Mouse (Mus musculus) bone marrow macrophage, adult 2 months (primary cell): ENCODE data around the gene Cul9. TPM values are rescaled to one million over a fixed set of nuclear protein-coding genes. Genes with fewer than 3 reads are reported as not detected.
"Not testable (repeated sequence)": the region's sequence is repeated elsewhere in the genome, so short reads cannot be mapped to it uniquely, and the experiment has no call there.

Experiments used
- H3K27ac ChIP-seq: 2 replicates; pipeline ENCODE4 v1.5.1; 2012; ENCODE audit warnings: low read depth, low read length; ENCODE audit not compliant: insufficient read depth
- H3K4me1 ChIP-seq: 2 replicates; pipeline ENCODE4 v1.6.1; 2012; ENCODE audit warnings: low read length; ENCODE audit not compliant: control insufficient read depth, insufficient read depth
- H3K4me3 ChIP-seq: 2 replicates; pipeline ENCODE4 v1.5.1; 2012; ENCODE audit warnings: mild to moderate bottlenecking, low read length, moderate library complexity; ENCODE audit not compliant: insufficient read depth
- CTCF ChIP-seq: IDR thresholded peaks from 2 replicates; pipeline ENCODE4 v1.5.1; 2012; ENCODE audit warnings: low read depth, mild to moderate bottlenecking, low read length, moderate library complexity
- POLR2A ChIP-seq: IDR thresholded peaks from 2 replicates; pipeline ENCODE4 v1.6.1; 2012; ENCODE audit warnings: mild to moderate bottlenecking, low read depth, low read length, borderline replicate concordance
- polyA plus RNA-seq: library from polyadenylated mRNA; stranded (reverse); fragments of >200 nt; gene quantifications from 2 replicates; pipeline ENCODE4 v1.2.4, GENCODE M21; 2012; ENCODE audit not compliant: missing spikeins, insufficient read depth, insufficient read length

Gene Cul9
- polyA plus RNA-seq, 1 experiment = 27.7 TPM

DNA sequence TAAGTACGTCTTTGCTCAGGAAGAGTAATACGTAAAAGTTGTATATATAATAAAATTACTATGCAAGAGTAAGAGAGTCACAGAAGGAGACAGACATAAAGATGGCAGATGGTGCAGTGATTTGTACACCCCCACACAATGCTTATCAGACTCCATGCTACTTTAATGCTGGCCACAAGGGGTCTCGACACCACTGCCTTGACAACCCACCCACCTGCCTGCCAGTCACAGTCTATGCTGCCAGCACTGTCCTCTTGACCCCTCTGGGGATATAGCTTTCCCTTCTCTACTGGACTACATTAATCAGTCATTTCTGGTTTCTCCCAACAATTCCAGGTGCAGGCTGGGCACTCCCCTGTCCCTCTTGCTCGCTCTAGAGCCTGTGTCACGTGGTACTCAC, 32.5 kb upstream of the Cul9 start:
- TF ChIP-seq CTCF (no peak), POLR2A (no peak)
- H3K4me3 ChIP-seq = no peak overlapping the region
- no peak overlapping the region for H3K27ac ChIP-seq
- no peaks in the 10 kb centered on the region for H3K4me1 ChIP-seq

DNA sequence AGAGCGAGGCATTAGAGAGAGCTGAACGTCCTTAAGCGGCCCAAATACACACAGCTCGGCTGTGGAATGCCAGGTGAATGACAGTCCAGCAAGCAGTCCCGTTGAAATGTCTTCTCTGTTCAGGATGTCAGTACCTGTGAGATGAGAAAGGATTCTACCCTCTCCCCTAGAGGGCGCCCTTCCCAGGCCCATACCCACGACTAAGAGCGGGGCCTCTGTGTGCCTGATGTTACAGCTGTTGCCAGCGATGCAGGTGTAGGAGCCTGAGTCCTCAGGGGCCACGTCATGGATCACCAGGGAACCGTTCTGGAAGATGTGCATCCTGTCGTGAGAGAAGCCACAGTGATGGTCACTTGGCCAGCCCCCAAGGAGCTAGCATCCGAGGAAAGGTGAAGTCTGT, 29.9 kb upstream of the Cul9 start:
- no peak overlapping the region for H3K4me3 ChIP-seq
- TF ChIP-seq CTCF (peak; percentile 57), POLR2A (no peak)
- no peaks in the 10 kb centered on the region for H3K4me1 ChIP-seq
- H3K27ac ChIP-seq = no peak overlapping the region

DNA sequence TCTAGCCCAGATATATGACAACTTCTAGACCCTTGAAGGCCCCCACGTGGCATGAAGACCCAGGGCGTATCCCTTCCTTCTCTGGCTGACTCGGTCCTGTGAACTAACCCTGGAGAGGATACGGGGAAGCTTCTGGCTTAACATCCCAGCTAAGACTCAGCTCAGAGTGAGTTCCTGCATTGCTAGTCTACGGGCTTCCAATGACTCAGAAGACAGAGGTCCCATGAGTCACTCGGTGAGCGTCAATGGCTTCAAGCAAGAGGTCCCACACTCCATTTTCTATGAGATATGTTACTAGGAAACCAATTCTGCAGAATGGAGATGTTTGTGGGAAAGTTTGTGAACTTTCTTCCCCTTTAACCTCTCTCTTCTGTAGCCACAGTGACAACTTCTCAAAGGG, 28.3 kb upstream of the Cul9 start:
- Histone ChIP-seq H3K4me3 (no peak overlapping the region), H3K4me1 (no peaks in the 10 kb centered on the region), H3K27ac (no peak overlapping the region)
- TF ChIP-seq CTCF = no peak
- TF ChIP-seq POLR2A = no peak

DNA sequence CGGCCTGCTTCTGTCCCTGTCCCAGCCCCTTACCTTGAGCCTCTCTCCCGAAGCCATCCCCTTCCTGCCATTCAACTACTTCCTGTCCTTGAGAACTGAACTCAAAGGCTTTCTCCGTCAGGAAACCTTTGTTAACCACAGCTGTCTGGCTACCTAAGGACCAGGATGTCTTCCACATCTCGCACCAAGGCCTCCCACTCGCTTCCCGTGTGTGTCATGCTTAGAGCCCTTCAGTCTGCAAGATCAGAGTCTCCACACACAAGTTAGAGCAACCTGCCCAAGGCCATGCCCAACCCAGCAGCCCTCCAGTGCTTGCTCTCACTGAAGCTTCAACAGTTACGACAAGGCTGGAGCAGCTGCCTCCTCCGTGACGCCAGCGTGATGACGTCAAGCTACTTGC, 24.8 kb upstream of the Cul9 start:
- Histone ChIP-seq H3K4me1 (no peaks in the 10 kb centered on the region), H3K4me3 (no peak overlapping the region), H3K27ac (no peak overlapping the region)
- TF ChIP-seq POLR2A = no peak
- TF ChIP-seq CTCF = no peak

- H3K4me3 ChIP-seq = no peak overlapping the region
- no peak overlapping the region for H3K27ac ChIP-seq
- H3K4me1 ChIP-seq = peaks cover 16% of the 10 kb centered on the region
- TF ChIP-seq CTCF (no peak), POLR2A (no peak)
Measured at GRCm38 (mm10) chr17:46559146-46559545, 13.0 kb upstream of the Cul9 start.

- Histone ChIP-seq H3K27ac (no peak overlapping the region), H3K4me3 (no peak overlapping the region), H3K4me1 (peaks cover 24% of the 10 kb centered on the region)
- TF ChIP-seq POLR2A (no peak), CTCF (no peak)
Measured at GRCm38 (mm10) chr17:46558151-46558550, 12.0 kb upstream of the Cul9 start.

- not testable (repeated sequence) for H3K4me3 ChIP-seq
- peak overlapping the region; percentile 87; the same call in 1 of the 2 replicates for H3K27ac ChIP-seq
- H3K4me1 ChIP-seq = peaks cover 28% of the 10 kb centered on the region
Measured at GRCm38 (mm10) chr17:46557321-46557720, 11.1 kb upstream of the Cul9 start.

DNA sequence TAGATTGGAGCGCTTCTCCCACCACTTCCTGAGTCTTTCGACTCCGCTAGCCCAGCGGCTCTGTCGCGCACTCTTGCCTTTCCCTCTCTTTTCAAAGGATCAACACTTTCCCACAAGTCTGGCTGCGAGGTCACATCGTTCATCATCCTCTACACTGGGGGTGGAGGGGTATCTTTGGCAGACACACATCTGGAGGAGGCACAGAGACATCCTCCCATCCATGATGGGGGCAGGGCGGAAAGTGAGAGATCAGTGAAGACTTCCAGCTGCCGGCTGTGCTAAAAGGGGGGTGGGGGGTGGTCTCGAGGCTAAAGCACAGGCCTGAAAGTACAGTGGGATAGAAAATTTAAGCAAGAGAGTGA, 10.4 kb upstream of the Cul9 start:
- peak overlapping the region; percentile 87 for H3K27ac ChIP-seq
- peak overlapping the region; percentile 67 for H3K4me3 ChIP-seq
- no peak for TF ChIP-seq POLR2A
- TF ChIP-seq CTCF = no peak
- peaks cover 28% of the 10 kb centered on the region for H3K4me1 ChIP-seq

DNA sequence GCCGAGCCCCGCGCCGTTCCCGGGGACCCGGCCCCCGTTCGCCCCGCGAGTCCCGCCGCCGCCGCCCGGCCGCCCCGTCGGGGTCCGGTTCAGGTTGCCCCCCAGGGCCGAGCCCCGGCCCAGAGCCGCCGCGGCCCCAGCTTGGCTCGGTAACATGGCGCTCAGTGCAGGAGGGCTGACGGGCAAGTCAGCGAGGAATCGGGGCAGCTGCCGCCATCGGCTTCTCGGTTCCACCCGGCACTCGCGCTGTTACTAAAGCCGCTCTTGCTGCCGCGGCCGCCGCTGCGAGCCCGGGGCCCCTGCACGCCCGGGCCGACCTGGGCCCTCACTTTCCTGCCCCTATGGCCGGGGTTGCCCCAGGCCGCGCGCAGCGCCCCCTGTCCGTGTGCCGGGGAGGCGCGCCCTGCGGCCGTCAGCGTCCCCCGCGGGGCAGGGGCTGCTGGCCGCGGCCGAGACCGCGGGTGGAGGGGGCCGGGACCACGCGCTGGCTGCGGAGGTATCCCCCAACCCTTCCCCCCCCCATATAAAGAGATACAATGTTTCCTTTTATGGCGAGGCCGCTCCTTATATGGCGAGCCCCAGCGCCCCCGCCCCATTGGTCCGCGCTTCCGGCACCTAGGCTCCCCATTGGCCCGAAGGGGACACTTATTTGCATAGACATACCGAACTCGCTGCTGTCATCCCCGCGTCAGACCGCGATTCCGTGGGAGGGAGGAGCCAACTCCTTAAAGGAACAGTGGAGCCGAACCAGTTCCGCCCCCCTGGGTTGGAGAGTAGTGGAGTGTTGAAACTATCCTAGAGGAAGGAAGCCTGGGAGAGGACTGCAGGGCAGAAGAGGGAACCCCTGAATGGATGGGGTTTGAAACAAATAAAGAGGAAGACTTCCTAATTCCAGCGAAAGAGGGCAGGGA, 9.7 kb upstream of the Cul9 start, which contains the start of gene Srf:
Srf (minus strand) TSS at position 503 of the 911 bp plus-strand sequence.
- H3K4me1 ChIP-seq = peaks cover 28% of the 10 kb centered on the region
- TF ChIP-seq POLR2A = no peak
- peak; percentile 35; the same call in 1 of the 2 replicates for TF ChIP-seq CTCF
- H3K4me3 ChIP-seq = peak within 1 kb of the TSS; percentile 88
- H3K27ac ChIP-seq = peak within 1 kb of the TSS; percentile 87

GRCm38 (mm10) chr17:46554977-46555672, 8.9 kb upstream of the Cul9 start:
- TF ChIP-seq POLR2A (no peak), CTCF (no peak)
- Histone ChIP-seq H3K4me3 (peak overlapping the region; percentile 88), H3K4me1 (peaks cover 28% of the 10 kb centered on the region), H3K27ac (no peak overlapping the region)
